Mouse (Mus musculus) C2C12 (cell line): ENCODE data around the gene Krt36. TPM values are rescaled to one million over a fixed set of nuclear protein-coding genes. Genes with fewer than 3 reads are reported as not detected.

Experiments used
- H3K27me3 ChIP-seq: one replicate; pipeline ENCODE4 v1.6.1; 2011; ENCODE audit not compliant: control insufficient read depth, insufficient read depth, insufficient read length
- H3K36me3 ChIP-seq: one replicate; pipeline ENCODE4 v1.6.1; 2011; ENCODE audit not compliant: control insufficient read depth, insufficient read depth
- H3K4me3 ChIP-seq: one replicate; pipeline ENCODE4 v1.5.1; 2011; ENCODE audit warnings: mild to moderate bottlenecking, control low read depth; ENCODE audit not compliant: poor library complexity, insufficient read depth, severe bottlenecking
- H3K79me2 ChIP-seq: one replicate; pipeline ENCODE4 v1.6.1; 2011; ENCODE audit not compliant: control insufficient read depth, insufficient read depth
- H3K79me3 ChIP-seq: one replicate; pipeline ENCODE4 v1.6.1; 2011; ENCODE audit warnings: low read depth, control low read depth
- H3ac ChIP-seq: one replicate; pipeline ENCODE3; 2011; ENCODE audit warnings: low read depth; ENCODE audit not compliant: control insufficient read depth, insufficient read length
- CEBPB ChIP-seq: IDR thresholded peaks from one replicate; pipeline ENCODE4 v1.6.1; 2011; ENCODE audit warnings: low read depth, mild to moderate bottlenecking, control low read depth, moderate library complexity
- CTCF ChIP-seq: IDR thresholded peaks from one replicate; pipeline ENCODE4 v1.5.1; 2011; ENCODE audit not compliant: control insufficient read depth, insufficient read depth, insufficient read length
- FOSL1 ChIP-seq: IDR thresholded peaks from one replicate; pipeline ENCODE4 v1.8.0; 2011; ENCODE audit warnings: mild to moderate bottlenecking, low read length; ENCODE audit not compliant: poor library complexity, insufficient read depth, severe bottlenecking
- MAX ChIP-seq: IDR thresholded peaks from one replicate; pipeline ENCODE4 v1.6.1; 2011; ENCODE audit warnings: mild to moderate bottlenecking, control low read depth
- MYOD1 ChIP-seq: IDR thresholded peaks from one replicate; pipeline ENCODE4 v1.6.1; 2011; ENCODE audit warnings: low read depth; ENCODE audit not compliant: control insufficient read depth, insufficient read length
- MYOG ChIP-seq: IDR thresholded peaks from one replicate; pipeline ENCODE4 v1.6.1; 2011; ENCODE audit not compliant: control insufficient read depth, insufficient read length; ENCODE audit errors: extremely low read depth
- USF1 ChIP-seq: IDR thresholded peaks from one replicate; pipeline ENCODE4 v1.6.1; 2011; ENCODE audit warnings: low read depth, mild to moderate bottlenecking, control low read depth, moderate library complexity
- polyA plus RNA-seq: library from polyadenylated mRNA; unstranded; fragments of >200 nt; fragmentation: generic; extraction: Trizol; gene quantifications from one replicate; pipeline ENCODE4 v1.2.1, GENCODE M21; 2012; ENCODE audit warnings: missing spikeins

Gene Krt36
- polyA plus RNA-seq, 1 experiment = 0.14 TPM

GRCm38 (mm10) chr11:100067293-100068036 is 38.0 kb downstream of the Krt36 start:
- TF ChIP-seq CTCF = no peak
- TF ChIP-seq MYOD1 = no peak
- no peak for TF ChIP-seq MYOG
- no peak for TF ChIP-seq FOSL1
- TF ChIP-seq MAX = peak; percentile 66
- TF ChIP-seq USF1 = no peak
- no peak for TF ChIP-seq CEBPB
- Histone ChIP-seq H3ac (no peak overlapping the region), H3K4me3 (no peak overlapping the region), H3K36me3 (no peaks in the 10 kb centered on the region), H3K79me2 (no peaks in the 10 kb centered on the region), H3K27me3 (no peaks in the 10 kb centered on the region), H3K79me3 (no peaks in the 10 kb centered on the region)

GRCm38 (mm10) chr11:100066236-100067010 is 39.0 kb downstream of the Krt36 start:
- Histone ChIP-seq H3K36me3 (no peaks in the 10 kb centered on the region), H3K4me3 (no peak overlapping the region), H3ac (no peak overlapping the region), H3K79me3 (no peaks in the 10 kb centered on the region), H3K27me3 (no peaks in the 10 kb centered on the region), H3K79me2 (no peaks in the 10 kb centered on the region)
- TF ChIP-seq MYOG (no peak), USF1 (no peak), CTCF (no peak), FOSL1 (no peak)

GRCm38 (mm10) chr11:100058875-100059274 is 46.6 kb downstream of the Krt36 start:
- Histone ChIP-seq H3K36me3 (no peaks in the 10 kb centered on the region), H3ac (no peak overlapping the region), H3K79me3 (no peaks in the 10 kb centered on the region), H3K4me3 (no peak overlapping the region), H3K27me3 (no peaks in the 10 kb centered on the region), H3K79me2 (no peaks in the 10 kb centered on the region)
- no peak for TF ChIP-seq MYOD1
- no peak for TF ChIP-seq CTCF
- TF ChIP-seq CEBPB = no peak
- no peak for TF ChIP-seq USF1

- Histone ChIP-seq H3K27me3 (no peaks in the 10 kb centered on the region), H3K4me3 (no peak overlapping the region), H3K79me3 (no peaks in the 10 kb centered on the region), H3ac (peak overlapping the region; percentile 43), H3K36me3 (no peaks in the 10 kb centered on the region), H3K79me2 (no peaks in the 10 kb centered on the region)
- TF ChIP-seq CEBPB = peak; percentile 69
- peak; percentile 99 for TF ChIP-seq FOSL1
- no peak for TF ChIP-seq MYOG
- no peak for TF ChIP-seq USF1
- peak; percentile 72 for TF ChIP-seq MYOD1
- TF ChIP-seq CTCF = no peak
Observed at GRCm38 (mm10) chr11:100055686-100056655, 49.5 kb downstream of the Krt36 start.

Other genes with a start within 250 kb of the Krt36 start
- not detected for gene Gm11568, start 247.7 kb downstream of the Krt36 start, polyA plus RNA-seq
- not detected for gene Gm11559, start 241.2 kb downstream of the Krt36 start, polyA plus RNA-seq
- gene Krtap9-1, start 232.2 kb downstream of the Krt36 start, polyA plus RNA-seq = not detected
- not detected for gene Gm11567, start 226.4 kb downstream of the Krt36 start, polyA plus RNA-seq
- gene Krtap31-1, start 197.7 kb downstream of the Krt36 start, polyA plus RNA-seq = not detected
- gene Gm11565, start 190.9 kb downstream of the Krt36 start, polyA plus RNA-seq = not detected
- not detected for gene Krtap31-2, start 169.3 kb downstream of the Krt36 start, polyA plus RNA-seq
- gene Krtap9-5, start 157.2 kb downstream of the Krt36 start, polyA plus RNA-seq = not detected
- not detected for gene Krtap29-1, start 126.6 kb downstream of the Krt36 start, polyA plus RNA-seq
- gene Krtap16-1, start 119.0 kb downstream of the Krt36 start, polyA plus RNA-seq = not detected
- gene Krtap17-1, start 111.6 kb downstream of the Krt36 start, polyA plus RNA-seq = not detected
- gene Krt33a, start 89.4 kb downstream of the Krt36 start, polyA plus RNA-seq = 0.02 TPM
- not detected for gene Krt33b, start 75.8 kb downstream of the Krt36 start, polyA plus RNA-seq
- not detected for gene Krt34, start 64.1 kb downstream of the Krt36 start, polyA plus RNA-seq
- not detected for gene Krt31, start 55.1 kb downstream of the Krt36 start, polyA plus RNA-seq
- gene Krt32, start 17.4 kb downstream of the Krt36 start, polyA plus RNA-seq = not detected
- not detected for gene Krt35, start 9.4 kb downstream of the Krt36 start, polyA plus RNA-seq
- 20.0 TPM for gene Krt13, start 15.9 kb upstream of the Krt36 start, polyA plus RNA-seq
- gene Krt15, start 30.3 kb upstream of the Krt36 start, polyA plus RNA-seq = 0.02 TPM
- 3.5 TPM for gene Krt19, start 43.0 kb upstream of the Krt36 start, polyA plus RNA-seq
- gene Krt9, start 87.6 kb upstream of the Krt36 start, polyA plus RNA-seq = 1.8 TPM
- gene Krt14, start 101.9 kb upstream of the Krt36 start, polyA plus RNA-seq = 32.4 TPM
- 0.21 TPM for gene Krt16, start 143.3 kb upstream of the Krt36 start, polyA plus RNA-seq
- 0.04 TPM for gene Krt17, start 155.4 kb upstream of the Krt36 start, polyA plus RNA-seq
- gene Krt42, start 164.2 kb upstream of the Krt36 start, polyA plus RNA-seq = not detected
- 1,136 TPM for gene Eif1, start 214.3 kb upstream of the Krt36 start, polyA plus RNA-seq
- not detected for gene Gast, start 228.8 kb upstream of the Krt36 start, polyA plus RNA-seq